Mouse (Mus musculus) embryonic fibroblast, embryonic 13.5 days (primary cell): ENCODE results near the gene Rffl.

ENCODE experiments used
- CTCF ChIP-seq: IDR thresholded peaks from 2 replicates; pipeline ENCODE4 v1.5.1; 2011; ENCODE audit warnings: mild to moderate bottlenecking, control low read depth, low read length, moderate library complexity, borderline replicate concordance; ENCODE audit not compliant: insufficient read depth
- POLR2A ChIP-seq: IDR thresholded peaks from 2 replicates; pipeline ENCODE4 v1.6.1; 2011; ENCODE audit warnings: low read depth, mild to moderate bottlenecking, control low read depth, low read length, moderate library complexity

- TF ChIP-seq CTCF (no peak), POLR2A (peak; percentile 85)
Measured at GRCm38 (mm10) chr11:82780983-82781903, 89.8 kb downstream of the Rffl start, which contains the start of gene Lig3.
